28 mouse cellular contexts compared by ENCODE assay signal in genomic region chr5:140117968-140118367, GRCm38 (mm10).
DNase-seq lines count a peak whose midpoint lies in the region; ATAC-seq and TF ChIP-seq lines count a peak whose summit lies in the region.
"Had no signal": no experiment of that assay in that cellular context is flagged by ENCODE, and none has a peak within 500 bp of the region (broad histone marks: within the 10 kb centered on the region; RNA-seq: fewer than 3 reads in every experiment).

No protein-coding gene starts in this region.

- no peak overlapping the region for H3K27ac ChIP-seq in kidney, embryonic 16.5 days (ENCODE audit: low read length)
- H3K27ac ChIP-seq in liver, embryonic 13.5 days = peak overlapping the region; percentile 55; the same call in 1 of the 2 replicates
- H3K27ac ChIP-seq in small intestine, adult 2 months (ENCODE audit: insufficient read depth, low read depth, low read length) = peak overlapping the region; percentile 32; the same call in 1 of the 2 replicates
- H3K27ac ChIP-seq: embryonic facial prominence, embryonic 10.5 days; embryonic facial prominence, embryonic 15.5 days; forebrain, embryonic 12.5 days; heart, embryonic 13.5 days; hindbrain, embryonic 10.5 days; hindbrain, embryonic 15.5 days; limb, embryonic 10.5 days; limb, embryonic 15.5 days; stomach, embryonic 15.5 days had no signal

- no peaks in the 10 kb centered on the region for H3K27me3 ChIP-seq in kidney, embryonic 16.5 days (ENCODE audit: insufficient read depth, low read length)
- no peaks in the 10 kb centered on the region for H3K27me3 ChIP-seq in liver, embryonic 13.5 days
- no peaks in the 10 kb centered on the region for H3K27me3 ChIP-seq in small intestine, adult 2 months (ENCODE audit: control insufficient read depth, insufficient read depth, low read length)
- H3K27me3 ChIP-seq: embryonic facial prominence, embryonic 15.5 days; forebrain, embryonic 12.5 days; heart, embryonic 13.5 days; hindbrain, embryonic 15.5 days; limb, embryonic 15.5 days; megakaryocyte, embryonic 14.5 days; stomach, embryonic 15.5 days had no signal

- no peak for TF ChIP-seq CTCF in small intestine, adult 2 months (IDR thresholded peaks at IDR 0.05; ENCODE audit: extremely low read depth, insufficient read length, insufficient replicate concordance, low read depth, low read length)

- no peak overlapping the region for H3K4me2 ChIP-seq in kidney, embryonic 16.5 days (replicated peaks; ENCODE audit: low read depth, low read length)
- H3K4me2 ChIP-seq in liver, embryonic 13.5 days = no peak overlapping the region
- H3K4me2 ChIP-seq: embryonic facial prominence, embryonic 15.5 days; forebrain, embryonic 12.5 days; heart, embryonic 13.5 days; hindbrain, embryonic 15.5 days; limb, embryonic 15.5 days; stomach, embryonic 15.5 days had no signal

- no peak for ATAC-seq in kidney, embryonic 16.5 days (ENCODE audit: low FRiP score, low TSS enrichment)
- no peak; the same call in 1 of the 2 replicates for ATAC-seq in liver, embryonic 13.5 days (ENCODE audit: low read depth)
- ATAC-seq: forebrain, postnatal 0 days; inflammation-experienced regulatory T-cells, adult 6 months had no signal

- TF ChIP-seq POLR2A in small intestine, adult 2 months (IDR thresholded peaks at IDR 0.05; ENCODE audit: low read depth, low read length) = no peak

- intact Hi-C loops in heart, postnatal 36 days (cut with DNase I) = no loop called here

- no peak overlapping the region for H3K9ac ChIP-seq in kidney, embryonic 16.5 days (replicated peaks; ENCODE audit: low read length)
- H3K9ac ChIP-seq in liver, embryonic 13.5 days = no peak overlapping the region
- H3K9ac ChIP-seq: embryonic facial prominence, embryonic 15.5 days; forebrain, embryonic 12.5 days; forebrain, postnatal 0 days; heart, embryonic 13.5 days; hindbrain, embryonic 15.5 days; limb, embryonic 15.5 days; stomach, embryonic 15.5 days had no signal

- peaks cover 13% of the 10 kb centered on the region for H3K4me1 ChIP-seq in kidney, embryonic 16.5 days (ENCODE audit: insufficient read depth, low read length)
- H3K4me1 ChIP-seq in liver, embryonic 13.5 days (replicated peaks) = peaks cover 43% of the 10 kb centered on the region
- H3K4me1 ChIP-seq in small intestine, adult 2 months (ENCODE audit: control insufficient read depth, insufficient read depth, insufficient read length, low read length) = peaks cover 24% of the 10 kb centered on the region

- peak; percentile 43 to 60 for DNase-seq in kidney, adult 8-10 months
- DNase-seq in kidney, postnatal 25 days = peak; percentile 39 to 71
- DNase-seq in liver, embryonic 13.5 days = no peak
- no peak for DNase-seq in heart, postnatal 36 days
- no peak for DNase-seq in lung, postnatal 10 days
- DNase-seq: adrenal gland, postnatal 25 days; B cell, adult 2 months; cerebellum, adult 11-12 months; cerebellum, postnatal 14 days; forebrain, postnatal 0 days; heart, postnatal 10 days; layer of hippocampus, adult 9-11 months; lung, postnatal 4 days; midbrain, embryonic 14.5 days; thymus, postnatal 14 days had no signal

- H3K9me3 ChIP-seq in kidney, embryonic 16.5 days (ENCODE audit: low read length) = no peaks in the 10 kb centered on the region
- no peaks in the 10 kb centered on the region for H3K9me3 ChIP-seq in liver, embryonic 13.5 days (replicated peaks)
- H3K9me3 ChIP-seq: embryonic facial prominence, embryonic 10.5 days; embryonic facial prominence, embryonic 15.5 days; forebrain, embryonic 12.5 days; heart, embryonic 13.5 days; hindbrain, embryonic 10.5 days; hindbrain, embryonic 15.5 days; limb, embryonic 10.5 days; limb, embryonic 15.5 days; megakaryocyte, embryonic 14.5 days; stomach, embryonic 15.5 days had no signal

- H3K36me3 ChIP-seq in kidney, embryonic 16.5 days (ENCODE audit: insufficient read depth, low read length) = no peaks in the 10 kb centered on the region
- H3K36me3 ChIP-seq in liver, embryonic 13.5 days = peaks cover 31% of the 10 kb centered on the region
- no peaks in the 10 kb centered on the region for H3K36me3 ChIP-seq in small intestine, adult 2 months (ENCODE audit: control insufficient read depth, insufficient read depth, low read length)
- H3K36me3 ChIP-seq: hindbrain, embryonic 15.5 days; stomach, embryonic 15.5 days had no signal

- H3K4me3 ChIP-seq in kidney, embryonic 16.5 days (ENCODE audit: low read length) = no peak overlapping the region
- no peak overlapping the region for H3K4me3 ChIP-seq in liver, embryonic 13.5 days (replicated peaks)
- no peak overlapping the region for H3K4me3 ChIP-seq in small intestine, adult 2 months (ENCODE audit: low read depth, low read length)
- H3K4me3 ChIP-seq: embryonic facial prominence, embryonic 10.5 days; embryonic facial prominence, embryonic 15.5 days; forebrain, embryonic 12.5 days; heart, embryonic 13.5 days; hindbrain, embryonic 10.5 days; hindbrain, embryonic 15.5 days; limb, embryonic 10.5 days; limb, embryonic 15.5 days; megakaryocyte, embryonic 14.5 days; stomach, embryonic 15.5 days had no signal

Comparison
In these comparisons a context has a peak if more than half of its experiments do, and no peak if none do; other contexts are left out.
1. DNase-seq: peak in kidney, adult 8-10 months (2 of 2) and kidney, postnatal 25 days (2 of 2); none in liver, embryonic 13.5 days (single experiment), heart, postnatal 36 days (0 of 2) and lung, postnatal 10 days (single experiment).